Mouse (Mus musculus) hindbrain, postnatal 0 days (tissue): ENCODE measurements around the gene Gch1. TPM values are rescaled to one million over a fixed set of nuclear protein-coding genes. Genes with fewer than 3 reads are reported as not detected.

Experiments used
- ATAC-seq: fragments of 200-750 bp; cut with Nextera tagmentation; 2 replicates; pipeline ENCODE4 v1.8.0; 2017; ENCODE audit warnings: mild to moderate bottlenecking, moderate TSS enrichment, moderate library complexity
- DNase-seq: peaks from one replicate; pipeline ENCODE4 v3.0.0-alpha.2; 2015; ENCODE audit warnings: low spot score
- H3K27ac ChIP-seq: fragments of 300-500 bp; sonication (generic); 2 replicates; pipeline ENCODE4 v1.5.1; 2014; ENCODE audit warnings: mild to moderate bottlenecking
- H3K27me3 ChIP-seq: fragments of 300-500 bp; sonication (generic); 2 replicates; pipeline ENCODE4 v1.6.1; 2014; ENCODE audit warnings: low read length, mixed read lengths; ENCODE audit not compliant: insufficient read depth
- H3K36me3 ChIP-seq: fragments of 300-500 bp; sonication (generic); 2 replicates; pipeline ENCODE4 v1.6.1; 2014; ENCODE audit warnings: low read length, mixed read lengths; ENCODE audit not compliant: insufficient read depth
- H3K4me1 ChIP-seq: fragments of 300-500 bp; sonication (generic); 2 replicates; pipeline ENCODE4 v1.6.1; 2014; ENCODE audit warnings: antibody characterized with exemption, low read length, mixed read lengths; ENCODE audit not compliant: insufficient read depth
- H3K4me2 ChIP-seq: fragments of 300-500 bp; sonication (generic); 2 replicates; pipeline ENCODE4 v1.6.1; 2014; ENCODE audit warnings: low read depth, mild to moderate bottlenecking, low read length, moderate library complexity, mixed read lengths
- H3K4me3 ChIP-seq: fragments of 300-500 bp; sonication (generic); 2 replicates; pipeline ENCODE4 v1.5.1; 2014; ENCODE audit warnings: low read length
- H3K9ac ChIP-seq: fragments of 300-500 bp; sonication (generic); replicated peaks from 2 replicates; pipeline ENCODE4 v1.6.1; 2014; ENCODE audit warnings: mild to moderate bottlenecking, low read length, moderate library complexity, mixed read lengths
- H3K9me3 ChIP-seq: fragments of 300-500 bp; sonication (generic); 2 replicates; pipeline ENCODE4 v1.6.1; 2016; ENCODE audit warnings: low read length, mixed read lengths
- CTCF ChIP-seq: IDR thresholded peaks from 2 replicates; pipeline ENCODE4 v1.5.1; 2016; ENCODE audit warnings: antibody characterized with exemption, control low read depth, low read depth
- WGBS: fragments of 180-500 bp; shearing (Covaris S2); extraction: QIAGEN DNeasy Blood & Tissue Kit; methylation state at CpG from one replicate; pipeline ENCODE4 v1.1.7; 2014; 5-methylcytosine and 5-hydroxymethylcytosine counted together
- polyA plus RNA-seq: library from polyadenylated mRNA; unstranded; fragments of >200 nt; fragmentation: Nextera tagmentation; extraction: Ambion mirVana; gene quantifications from 2 replicates; pipeline ENCODE4 v1.2.1, GENCODE M21; 2015
- total RNA-seq: library from RNA; depleted of rRNA; stranded (reverse); fragments of >200 nt; gene quantifications from 2 replicates; pipeline ENCODE4 v1.2.3, GENCODE M21; 2014

Gene Gch1
- total and polyA plus RNA-seq, 2 experiments from 2014 or later, result 6.1 to 10.7 TPM

GRCm38 (mm10) chr14:47229796-47230376, 40.7 kb upstream of the Gch1 start:
- no peak for TF ChIP-seq CTCF
- H3K9me3 ChIP-seq, result no peaks in the 10 kb centered on the region
- no peak overlapping the region for H3K4me2 ChIP-seq
- no peaks in the 10 kb centered on the region for H3K36me3 ChIP-seq
- no peak overlapping the region for H3K27ac ChIP-seq
- ATAC-seq, result no peak
- no peak overlapping the region for H3K4me3 ChIP-seq
- no peaks in the 10 kb centered on the region for H3K4me1 ChIP-seq
- no peaks in the 10 kb centered on the region for H3K27me3 ChIP-seq
- WGBS, result 75% methylated on average over 11 of the region's 11 CpGs
- H3K9ac ChIP-seq, result no peak overlapping the region
- no peak for DNase-seq

GRCm38 (mm10) chr14:47225931-47226330, 36.7 kb upstream of the Gch1 start:
- no peak overlapping the region for H3K27ac ChIP-seq
- no peak for DNase-seq
- no peak overlapping the region for H3K4me3 ChIP-seq
- no peaks in the 10 kb centered on the region for H3K36me3 ChIP-seq
- WGBS, result 91% methylated on average over 8 of the region's 8 CpGs
- ATAC-seq, result no peak
- no peak for TF ChIP-seq CTCF
- no peaks in the 10 kb centered on the region for H3K9me3 ChIP-seq
- no peak overlapping the region for H3K9ac ChIP-seq
- no peaks in the 10 kb centered on the region for H3K27me3 ChIP-seq
- no peaks in the 10 kb centered on the region for H3K4me1 ChIP-seq
- no peak overlapping the region for H3K4me2 ChIP-seq

GRCm38 (mm10) chr14:47224476-47225325, 35.5 kb upstream of the Gch1 start:
- DNase-seq, result no peak

GRCm38 (mm10) chr14:47222631-47223450, 33.6 kb upstream of the Gch1 start:
- no peaks in the 10 kb centered on the region for H3K9me3 ChIP-seq
- no peak overlapping the region for H3K9ac ChIP-seq
- no peak overlapping the region for H3K4me3 ChIP-seq
- TF ChIP-seq CTCF, result no peak
- no peak overlapping the region for H3K4me2 ChIP-seq
- ATAC-seq (no peak), DNase-seq (no peak)
- no peaks in the 10 kb centered on the region for H3K4me1 ChIP-seq
- H3K27ac ChIP-seq, result no peak overlapping the region
- H3K36me3 ChIP-seq, result no peaks in the 10 kb centered on the region
- WGBS, result 80% methylated on average over 11 of the region's 11 CpGs
- H3K27me3 ChIP-seq, result no peaks in the 10 kb centered on the region

More at GRCm38 (mm10) chr14:47224476-47225325, 35.5 kb upstream of the Gch1 start:
- Histone ChIP-seq H3K27ac (no peak overlapping the region), H3K9ac (no peak overlapping the region), H3K9me3 (no peaks in the 10 kb centered on the region), H3K4me1 (no peaks in the 10 kb centered on the region), H3K27me3 (no peaks in the 10 kb centered on the region), H3K36me3 (no peaks in the 10 kb centered on the region), H3K4me2 (no peak overlapping the region), H3K4me3 (no peak overlapping the region)
- no peak for ATAC-seq
- no peak for TF ChIP-seq CTCF
- 76% methylated on average over 10 of the region's 10 CpGs for whole genome bisulfite sequencing

GRCm38 (mm10) chr14:47221567-47221966, 32.4 kb upstream of the Gch1 start:
- Histone ChIP-seq H3K4me2 (no peak overlapping the region), H3K4me1 (no peaks in the 10 kb centered on the region), H3K27ac (no peak overlapping the region), H3K4me3 (no peak overlapping the region), H3K9ac (no peak overlapping the region), H3K27me3 (no peaks in the 10 kb centered on the region), H3K9me3 (no peaks in the 10 kb centered on the region), H3K36me3 (no peaks in the 10 kb centered on the region)
- no peak for DNase-seq
- WGBS, result 85% methylated on average over 11 of the region's 11 CpGs
- no peak for ATAC-seq
- TF ChIP-seq CTCF, result no peak

GRCm38 (mm10) chr14:47220231-47221025, 31.2 kb upstream of the Gch1 start:
- no peak overlapping the region for H3K9ac ChIP-seq
- ATAC-seq (no peak), DNase-seq (no peak)
- H3K4me2 ChIP-seq, result no peak overlapping the region
- no peaks in the 10 kb centered on the region for H3K4me1 ChIP-seq
- H3K4me3 ChIP-seq, result no peak overlapping the region
- H3K9me3 ChIP-seq, result no peaks in the 10 kb centered on the region
- WGBS, result 85% methylated on average over 8 of the region's 8 CpGs
- no peak for TF ChIP-seq CTCF
- no peaks in the 10 kb centered on the region for H3K27me3 ChIP-seq
- no peaks in the 10 kb centered on the region for H3K36me3 ChIP-seq
- H3K27ac ChIP-seq, result no peak overlapping the region
